Mouse (Mus musculus) liver, embryonic 13.5 days (tissue): ENCODE measurements around the gene Mknk2. TPM values are rescaled to one million over a fixed set of nuclear protein-coding genes. Genes with fewer than 3 reads are reported as not detected.

Experiments
- ATAC-seq: fragments of 200-750 bp; cut with Nextera tagmentation; 2 replicates; pipeline ENCODE4 v1.8.0; 2017; ENCODE audit warnings: low read depth, mild to moderate bottlenecking, moderate number of reproducible peaks, moderate library complexity
- DNase-seq: peaks from one replicate; pipeline ENCODE4 v3.0.0; 2022
- H3K27ac ChIP-seq: fragments of 300-500 bp; sonication (generic); 2 replicates; pipeline ENCODE4 v1.5.1; 2015; ENCODE audit warnings: moderate library complexity, mild to moderate bottlenecking, inconsistent platforms
- H3K27me3 ChIP-seq: fragments of 300-500 bp; sonication (generic); 2 replicates; pipeline ENCODE4 v1.6.1; 2015; ENCODE audit warnings: mild to moderate bottlenecking, inconsistent platforms
- H3K36me3 ChIP-seq: fragments of 300-500 bp; sonication (generic); 2 replicates; pipeline ENCODE4 v1.6.1; 2015; ENCODE audit warnings: mild to moderate bottlenecking, inconsistent platforms
- H3K4me1 ChIP-seq: fragments of 300-500 bp; sonication (generic); replicated peaks from 2 replicates; pipeline ENCODE4 v1.6.1; 2015; ENCODE audit warnings: inconsistent platforms
- H3K4me2 ChIP-seq: fragments of 300-500 bp; sonication (generic); 2 replicates; pipeline ENCODE4 v1.6.1; 2015; ENCODE audit warnings: inconsistent platforms, mild to moderate bottlenecking, moderate library complexity
- H3K4me3 ChIP-seq: fragments of 300-500 bp; sonication (generic); replicated peaks from 2 replicates; pipeline ENCODE4 v1.5.1; 2015; ENCODE audit warnings: mild to moderate bottlenecking, inconsistent platforms
- H3K9ac ChIP-seq: fragments of 300-500 bp; sonication (generic); 2 replicates; pipeline ENCODE4 v1.6.1; 2015; ENCODE audit warnings: mild to moderate bottlenecking, inconsistent platforms
- H3K9me3 ChIP-seq: fragments of 300-500 bp; sonication (generic); replicated peaks from 2 replicates; pipeline ENCODE4 v1.6.1; 2016; ENCODE audit warnings: inconsistent platforms
- WGBS: fragments of 180-500 bp; shearing (Covaris S2); methylation state at CpG from one replicate; pipeline ENCODE4 v1.1.7; 2015; ENCODE audit not compliant: insufficient replicate concordance; 5-methylcytosine and 5-hydroxymethylcytosine counted together
- polyA plus RNA-seq: library from polyadenylated mRNA; unstranded; fragments of >200 nt; fragmentation: Nextera tagmentation; extraction: Ambion mirVana; gene quantifications from 2 replicates; pipeline ENCODE4 v1.2.1, GENCODE M21; 2015

Mknk2 gene
- polyA plus RNA-seq, 1 experiment from 2014 or later: 73.8 TPM

DNA sequence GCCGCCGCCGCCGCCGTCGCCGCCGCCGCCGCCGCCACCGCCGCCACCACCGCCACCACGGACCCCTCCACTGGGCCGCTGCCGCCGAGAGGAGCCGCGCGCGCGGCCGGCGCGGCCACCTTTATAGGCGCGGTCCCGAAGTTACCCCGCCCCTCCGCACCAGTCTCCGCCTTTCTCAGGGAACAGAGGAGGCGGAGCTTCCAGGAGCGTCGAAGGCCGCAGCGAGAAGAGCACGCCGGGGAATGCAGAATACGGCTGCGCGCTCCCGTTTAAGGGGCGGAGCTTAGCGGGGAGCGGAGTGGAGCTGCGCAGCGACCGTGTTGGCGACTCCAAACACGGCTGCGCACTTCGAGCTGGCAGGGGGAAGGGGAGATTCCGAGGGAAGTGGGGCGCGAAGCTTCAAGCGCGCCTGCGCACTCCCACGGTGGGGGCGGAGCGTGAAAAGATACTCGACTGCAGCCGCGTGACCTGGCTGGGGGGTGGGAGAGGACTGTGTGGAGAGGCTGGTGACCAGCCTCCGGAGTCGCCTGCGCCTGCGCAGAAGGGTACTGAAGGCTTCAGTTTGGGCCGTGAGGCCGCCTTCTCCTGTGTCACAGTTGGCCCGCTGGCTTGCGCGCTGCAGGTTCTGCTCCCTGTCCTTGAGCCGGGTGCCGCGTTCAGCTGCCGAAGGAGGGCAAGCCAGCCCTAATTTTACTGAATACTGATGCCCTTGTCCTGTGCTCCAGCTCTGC lies 1.5 kb downstream of the Mknk2 start:
- peak; percentile 97 for DNase-seq
- ATAC-seq: peak; percentile 82
- peak overlapping the region; percentile 100 for H3K27ac ChIP-seq
- peak overlapping the region; percentile 99 for H3K9ac ChIP-seq
- H3K4me1 ChIP-seq: peaks cover 82% of the 10 kb centered on the region
- WGBS: under 1% methylated on average over 78 of the region's 78 CpGs
- H3K4me3 ChIP-seq: peak overlapping the region; percentile 94
- no peaks in the 10 kb centered on the region for H3K27me3 ChIP-seq
- no peaks in the 10 kb centered on the region for H3K9me3 ChIP-seq
- H3K36me3 ChIP-seq: peaks cover 31% of the 10 kb centered on the region
- H3K4me2 ChIP-seq: peak overlapping the region; percentile 98

DNA sequence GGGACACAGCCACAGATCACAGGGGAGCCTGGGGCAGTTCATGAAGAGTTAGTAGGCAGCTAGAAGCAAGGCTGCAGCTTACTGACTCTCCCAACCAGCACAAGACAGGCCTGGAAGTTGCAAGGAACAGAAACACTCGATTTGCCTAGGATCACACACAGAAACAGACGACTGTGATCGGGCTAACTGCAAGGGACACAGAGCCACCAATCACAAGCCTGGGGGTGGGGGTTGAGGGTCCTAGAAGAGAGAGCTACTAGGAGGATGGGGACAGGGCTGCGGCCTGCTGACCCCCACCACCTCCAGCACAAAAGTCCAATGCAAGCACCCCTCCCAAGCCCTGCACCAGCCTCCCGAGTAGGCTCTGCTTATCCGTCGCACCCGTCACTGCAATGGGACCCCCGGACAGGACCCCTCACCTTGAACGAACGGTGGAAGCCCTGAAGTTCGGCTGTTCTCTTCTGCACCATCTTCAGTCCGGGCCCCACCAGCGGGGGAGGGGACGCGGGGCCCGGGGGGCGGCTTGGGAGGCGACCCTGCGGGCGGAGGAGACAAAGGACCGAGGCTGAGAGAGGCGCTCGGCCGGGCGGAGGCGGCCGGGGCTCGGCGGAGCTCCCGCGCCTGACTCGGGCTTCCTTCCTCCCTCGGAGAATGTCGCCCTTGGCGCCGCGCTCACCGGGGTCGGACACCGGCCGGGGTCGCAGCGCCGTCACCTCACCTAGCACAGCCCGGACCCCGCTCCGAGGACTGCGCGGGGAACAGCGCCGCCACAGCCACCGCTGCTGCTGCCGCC lies 2.3 kb downstream of the Mknk2 start:
- peak overlapping the region; percentile 98 for H3K4me2 ChIP-seq
- peak overlapping the region; percentile 100 for H3K27ac ChIP-seq
- no peak for ATAC-seq
- no peak for DNase-seq
- H3K9ac ChIP-seq: peak overlapping the region; percentile 99
- no peaks in the 10 kb centered on the region for H3K27me3 ChIP-seq
- no peaks in the 10 kb centered on the region for H3K9me3 ChIP-seq
- H3K36me3 ChIP-seq: peaks cover 38% of the 10 kb centered on the region
- under 1% methylated on average over 54 of the region's 54 CpGs for WGBS
- peak overlapping the region; percentile 94 for H3K4me3 ChIP-seq
- peaks cover 82% of the 10 kb centered on the region for H3K4me1 ChIP-seq

DNA sequence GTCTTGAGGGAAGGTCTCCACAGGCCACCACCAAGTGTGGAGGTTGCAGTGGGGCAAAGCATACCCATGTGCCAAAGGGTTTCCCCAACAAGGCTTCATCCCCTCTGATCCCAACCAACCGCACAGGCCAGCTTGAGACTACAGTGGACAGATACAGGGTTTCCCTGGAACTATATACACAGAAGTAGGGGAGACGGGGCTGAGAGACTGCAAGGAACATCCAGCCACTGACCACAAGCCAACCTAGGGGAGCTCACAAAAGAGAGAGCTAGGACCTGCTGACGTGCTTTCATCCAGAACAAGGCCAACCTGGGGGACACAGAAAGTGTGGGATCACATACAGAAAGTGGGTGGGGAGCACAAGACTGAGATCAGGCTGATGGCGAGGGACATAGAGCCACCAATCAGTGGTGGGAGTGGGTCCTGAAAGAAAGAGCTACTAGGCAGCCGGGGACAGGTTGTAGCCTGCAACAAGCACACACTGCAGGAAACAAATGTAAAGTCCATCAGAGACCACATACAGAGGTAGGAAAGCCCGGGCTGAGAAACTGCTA lies 3.0 kb downstream of the Mknk2 start:
- 11% methylated on average over 6 of the region's 6 CpGs for WGBS
- no peak for DNase-seq
- no peak for ATAC-seq
- H3K27ac ChIP-seq: peak overlapping the region; percentile 100
- peak overlapping the region; percentile 99 for H3K9ac ChIP-seq
- peaks cover 45% of the 10 kb centered on the region for H3K36me3 ChIP-seq
- H3K9me3 ChIP-seq: no peaks in the 10 kb centered on the region
- peaks cover 77% of the 10 kb centered on the region for H3K4me1 ChIP-seq
- no peaks in the 10 kb centered on the region for H3K27me3 ChIP-seq
- H3K4me2 ChIP-seq: peak overlapping the region; percentile 98
- peak overlapping the region; percentile 94 for H3K4me3 ChIP-seq

DNA sequence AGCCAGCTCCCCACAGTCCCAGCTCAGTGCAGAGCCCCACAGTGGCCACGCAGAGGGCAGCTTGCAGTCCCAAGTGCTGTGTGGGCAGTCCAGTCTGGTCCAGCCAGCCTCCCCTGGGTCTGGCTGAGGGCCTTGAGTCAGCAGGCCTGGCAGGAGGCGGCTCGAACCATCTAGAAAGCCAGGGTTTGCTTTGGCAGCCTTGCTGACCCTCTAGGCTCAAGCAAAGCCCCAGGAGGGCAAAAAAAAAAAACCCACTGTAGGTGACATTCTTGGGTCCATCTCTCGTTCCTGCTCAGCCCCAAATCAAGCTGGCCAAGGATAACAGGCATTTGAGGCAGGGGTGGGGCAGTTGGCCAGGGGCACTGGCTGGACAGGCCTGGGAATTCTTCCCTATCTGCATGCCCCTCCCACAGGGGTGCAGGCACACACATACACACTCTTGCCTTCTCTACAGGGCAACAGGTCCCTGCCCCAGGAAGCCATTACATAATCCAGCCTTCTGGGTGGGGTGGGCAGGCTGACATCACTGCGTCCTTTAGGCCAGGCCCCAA lies 3.7 kb downstream of the Mknk2 start:
- H3K4me3 ChIP-seq: peak overlapping the region; percentile 94
- peaks cover 52% of the 10 kb centered on the region for H3K36me3 ChIP-seq
- no peaks in the 10 kb centered on the region for H3K9me3 ChIP-seq
- H3K4me2 ChIP-seq: peak overlapping the region; percentile 98
- WGBS: 63% methylated on average over 5 of the region's 5 CpGs
- H3K4me1 ChIP-seq: peaks cover 72% of the 10 kb centered on the region
- peak overlapping the region; percentile 100 for H3K27ac ChIP-seq
- H3K9ac ChIP-seq: peak overlapping the region; percentile 99
- no peak for ATAC-seq
- DNase-seq: no peak
- no peaks in the 10 kb centered on the region for H3K27me3 ChIP-seq

DNA sequence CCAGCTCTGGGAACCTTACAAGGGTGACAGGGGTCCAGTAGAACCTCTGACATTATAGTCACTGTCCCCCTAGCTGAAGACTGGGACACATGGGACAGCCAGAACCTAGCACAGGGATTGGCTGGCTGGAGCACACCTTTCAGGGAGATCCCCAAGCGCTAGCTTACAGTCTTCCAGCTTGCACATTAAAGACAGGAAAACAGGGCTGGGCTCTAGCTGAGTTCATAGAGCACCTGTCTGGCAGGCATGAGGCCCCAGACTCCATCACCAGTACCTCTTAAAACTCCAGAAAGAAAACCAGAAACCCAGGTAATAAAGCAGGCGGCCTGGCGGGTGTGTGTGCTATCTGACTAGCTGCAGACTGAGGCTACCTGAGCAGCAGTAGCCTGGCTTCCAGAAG lies 4.2 kb downstream of the Mknk2 start:
- Histone ChIP-seq H3K27ac (peak overlapping the region; percentile 100), H3K27me3 (no peaks in the 10 kb centered on the region), H3K36me3 (peaks cover 57% of the 10 kb centered on the region), H3K4me2 (peak overlapping the region; percentile 98), H3K9me3 (no peaks in the 10 kb centered on the region), H3K4me1 (peaks cover 69% of the 10 kb centered on the region), H3K9ac (peak overlapping the region; percentile 99), H3K4me3 (peak overlapping the region; percentile 94)
- ATAC-seq (no peak), DNase-seq (no peak)
- 72% methylated on average over 3 of the region's 3 CpGs for WGBS

DNA sequence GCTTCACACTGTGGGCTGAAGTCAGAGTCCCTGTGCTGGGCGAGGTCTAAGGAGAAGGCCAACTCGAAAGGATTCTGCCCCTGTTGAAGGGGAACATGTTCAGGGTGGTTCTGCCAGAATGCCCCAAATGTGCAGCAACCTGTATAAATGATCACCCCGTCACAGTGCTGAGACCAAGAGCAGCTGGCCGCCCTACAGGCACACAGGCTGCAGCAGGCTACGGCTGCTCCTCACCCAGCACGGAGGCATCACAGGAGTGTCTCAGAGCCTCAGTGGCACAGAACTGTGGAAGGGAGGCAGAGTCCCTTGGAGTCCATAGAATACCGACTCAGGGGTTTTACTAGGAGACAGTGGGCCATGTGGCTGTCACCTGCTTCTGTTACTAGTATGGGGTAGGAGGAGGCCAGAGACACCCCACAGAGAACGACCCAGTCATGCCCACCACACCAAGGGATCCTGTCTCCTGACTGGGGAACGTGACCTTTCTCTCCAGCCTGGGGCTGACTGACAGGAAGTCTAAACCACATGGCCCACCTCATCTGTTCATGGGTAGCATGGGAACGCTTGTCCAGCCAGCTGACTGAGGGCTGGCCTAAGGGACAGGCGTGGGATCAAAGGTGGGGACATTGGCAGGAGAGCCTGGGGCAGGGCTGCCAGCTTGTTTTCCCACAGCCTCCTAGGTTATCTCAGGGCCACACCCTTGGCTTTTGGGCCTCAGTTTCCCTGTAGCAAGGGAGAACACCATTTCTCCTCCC lies 5.8 kb downstream of the Mknk2 start:
- no peaks in the 10 kb centered on the region for H3K27me3 ChIP-seq
- ATAC-seq: no peak
- H3K9ac ChIP-seq: peak overlapping the region; percentile 99; the same call in 1 of the 2 replicates
- peaks cover 73% of the 10 kb centered on the region for H3K36me3 ChIP-seq
- no peaks in the 10 kb centered on the region for H3K9me3 ChIP-seq
- no peak for DNase-seq
- peak overlapping the region; percentile 98 for H3K4me2 ChIP-seq
- H3K27ac ChIP-seq: peak overlapping the region; percentile 100
- peaks cover 62% of the 10 kb centered on the region for H3K4me1 ChIP-seq
- no peak overlapping the region for H3K4me3 ChIP-seq
- 78% methylated on average over 11 of the region's 11 CpGs for WGBS

DNA sequence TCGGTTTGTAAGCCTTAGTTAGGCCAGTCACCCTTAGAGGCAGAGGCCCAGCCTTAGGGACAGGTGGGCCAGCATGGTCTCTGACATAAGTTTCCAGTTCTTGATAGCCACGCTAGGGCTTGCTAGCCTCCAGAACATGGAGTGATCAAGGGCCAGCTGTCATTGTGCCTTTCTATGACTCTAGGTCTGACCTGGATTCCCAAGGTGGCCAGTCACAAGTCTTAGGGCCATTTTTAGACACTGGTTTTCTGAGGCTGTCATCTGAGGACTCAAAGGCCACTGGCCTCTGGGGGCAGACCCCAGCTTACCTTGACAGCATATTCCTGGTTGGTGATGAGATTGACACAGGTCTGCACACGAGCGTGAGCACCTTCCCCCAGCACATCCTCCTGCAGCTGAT lies 6.7 kb downstream of the Mknk2 start:
- no peak overlapping the region for H3K4me3 ChIP-seq

DNA sequence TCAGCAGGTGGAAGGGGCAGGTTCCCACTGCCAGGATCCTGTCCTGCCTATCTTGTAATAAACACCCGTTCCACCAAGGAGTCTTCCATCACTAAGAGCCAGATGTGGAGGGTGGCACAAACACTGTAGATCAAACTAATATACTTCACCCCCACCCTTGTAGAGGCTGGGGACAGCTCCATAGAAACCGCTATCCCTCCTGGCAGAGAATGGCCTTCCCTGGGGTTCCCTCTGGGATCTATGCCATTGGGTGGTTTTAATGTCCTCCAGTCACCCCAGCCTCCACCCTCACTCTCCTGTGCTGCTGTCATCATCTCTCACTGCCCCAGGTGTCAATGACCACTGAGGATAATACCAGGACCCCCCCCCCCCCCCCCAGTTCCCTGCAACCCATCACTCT lies 7.4 kb downstream of the Mknk2 start:
- WGBS: 85% methylated on average over 2 of the region's 2 CpGs

More for the DNA sequence above, 6.7 kb downstream of the Mknk2 start:
- H3K4me2 ChIP-seq: no peak overlapping the region
- H3K9ac ChIP-seq: no peak overlapping the region
- 85% methylated on average over 4 of the region's 4 CpGs for WGBS
- no peak for DNase-seq
- H3K9me3 ChIP-seq: no peaks in the 10 kb centered on the region
- no peak for ATAC-seq
- H3K27me3 ChIP-seq: no peaks in the 10 kb centered on the region
- no peak overlapping the region for H3K27ac ChIP-seq
- H3K36me3 ChIP-seq: peaks cover 82% of the 10 kb centered on the region
- H3K4me1 ChIP-seq: peaks cover 66% of the 10 kb centered on the region

DNA sequence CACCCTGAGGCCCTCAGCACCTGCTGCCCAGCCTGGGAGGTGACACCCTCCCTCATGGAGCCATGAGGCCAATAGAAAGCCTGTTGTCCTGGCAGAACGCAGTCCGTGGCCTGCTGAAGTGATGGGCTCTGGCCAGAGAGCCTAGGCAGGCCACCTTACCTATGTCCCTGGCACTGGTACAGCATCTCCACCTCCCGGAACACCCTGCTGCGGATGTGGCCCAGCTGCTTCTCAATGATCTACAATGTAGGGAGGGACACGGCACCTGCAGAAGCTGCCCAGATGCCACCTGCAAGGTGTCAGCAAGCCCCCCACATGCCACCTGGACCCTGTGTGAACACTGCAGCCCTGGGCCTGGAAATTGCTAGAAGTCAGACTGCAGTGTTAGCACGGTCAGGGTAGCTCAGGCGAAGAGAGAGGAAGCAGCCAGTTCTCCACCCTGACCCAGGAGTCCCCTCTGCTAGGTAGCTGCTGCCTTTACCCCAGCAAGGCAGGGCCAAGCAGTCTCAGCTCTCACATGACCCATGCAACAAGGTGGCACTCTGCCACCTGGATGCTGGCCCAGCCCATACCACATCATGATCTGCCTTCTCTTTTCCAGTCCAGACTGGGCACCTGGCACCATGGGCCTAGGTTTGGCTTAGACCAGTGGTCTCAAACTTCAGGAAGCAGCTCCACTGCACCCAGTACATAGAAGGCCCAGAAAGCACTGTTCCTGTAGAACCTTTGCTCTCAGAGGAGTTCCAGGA lies 8.0 kb downstream of the Mknk2 start:
- H3K4me2 ChIP-seq: no peak overlapping the region
- H3K4me1 ChIP-seq: peaks cover 71% of the 10 kb centered on the region
- ATAC-seq (no peak), DNase-seq (no peak)
- H3K9me3 ChIP-seq: no peaks in the 10 kb centered on the region
- no peaks in the 10 kb centered on the region for H3K27me3 ChIP-seq
- peak overlapping the region; percentile 11; the same call in 1 of the 2 replicates for H3K27ac ChIP-seq
- H3K9ac ChIP-seq: no peak overlapping the region
- 93% methylated on average over 7 of the region's 7 CpGs for WGBS
- H3K4me3 ChIP-seq: no peak overlapping the region
- peaks cover 92% of the 10 kb centered on the region for H3K36me3 ChIP-seq

More for the DNA sequence above, 7.4 kb downstream of the Mknk2 start:
- peaks cover 71% of the 10 kb centered on the region for H3K4me1 ChIP-seq
- no peak overlapping the region for H3K4me2 ChIP-seq
- peaks cover 89% of the 10 kb centered on the region for H3K36me3 ChIP-seq
- peak overlapping the region; percentile 11; the same call in 1 of the 2 replicates for H3K27ac ChIP-seq
- no peaks in the 10 kb centered on the region for H3K9me3 ChIP-seq
- ATAC-seq: no peak
- no peak for DNase-seq
- H3K9ac ChIP-seq: no peak overlapping the region
- no peak overlapping the region for H3K4me3 ChIP-seq
- no peaks in the 10 kb centered on the region for H3K27me3 ChIP-seq

DNA sequence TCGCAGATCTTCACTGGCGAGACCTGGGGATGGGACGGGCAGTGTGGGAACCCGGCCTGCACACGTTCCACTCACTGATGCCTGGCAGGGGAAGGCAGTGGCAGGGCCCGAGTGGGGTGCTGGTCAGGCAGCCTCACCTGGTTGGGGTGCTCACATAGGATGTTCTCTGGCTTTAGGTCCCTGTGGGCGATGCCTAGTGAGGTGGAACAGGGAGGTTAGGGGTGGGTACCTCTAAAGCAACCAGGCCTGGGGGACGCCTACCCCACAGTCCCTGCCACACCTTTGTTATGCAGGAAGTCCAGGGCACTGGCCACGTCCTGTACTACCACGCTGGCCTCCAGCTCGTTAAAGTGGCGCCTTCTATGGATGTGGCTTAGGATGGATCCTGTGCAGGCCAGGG lies 8.9 kb downstream of the Mknk2 start:
- Histone ChIP-seq H3K4me2 (no peak overlapping the region), H3K9ac (no peak overlapping the region), H3K27ac (no peak overlapping the region), H3K4me3 (no peak overlapping the region), H3K9me3 (no peaks in the 10 kb centered on the region), H3K4me1 (peaks cover 71% of the 10 kb centered on the region), H3K27me3 (no peaks in the 10 kb centered on the region), H3K36me3 (peaks cover 88% of the 10 kb centered on the region)
- DNase-seq (no peak), ATAC-seq (no peak)
- 88% methylated on average over 12 of the region's 12 CpGs for WGBS
